Mouse (Mus musculus): ENCODE measurements around the gene Zfp36l1.

DNA sequence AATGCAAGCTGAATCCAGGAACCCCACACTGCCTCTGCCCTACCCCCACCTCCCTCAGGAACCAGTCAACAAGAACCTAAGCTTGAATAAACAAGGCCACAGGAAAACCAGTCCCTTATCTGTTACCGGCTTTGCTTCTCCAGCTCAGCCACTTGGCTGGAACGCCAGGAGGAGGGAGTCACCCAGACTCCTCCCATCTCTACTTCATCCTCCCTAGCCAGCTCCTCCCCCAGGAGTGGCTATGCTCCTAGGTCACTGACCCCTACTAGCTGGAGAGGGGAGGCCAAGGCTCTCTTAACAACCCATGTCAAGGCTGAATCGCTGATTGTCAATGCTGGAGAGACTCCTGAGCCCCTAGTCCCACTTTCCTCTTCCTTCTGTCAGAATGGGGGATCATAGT lies 28.9 kb downstream of the Zfp36l1 start:
- TF ChIP-seq POLR2A (IDR thresholded peaks at IDR 0.05; ENCODE audit: borderline replicate concordance, extremely low read depth, low read depth, low read length) (peak; percentile 34; the same call in 1 of the 2 replicates), CTCF (IDR thresholded peaks at IDR 0.05; ENCODE audit: insufficient read depth, low read length) (no peak)

Data from lung, adult 2 months (tissue).